Mouse (Mus musculus) lung, postnatal 0 days (tissue): ENCODE results near the gene Catsper4. TPM values are rescaled to one million over a fixed set of nuclear protein-coding genes. Genes with fewer than 3 reads are reported as not detected.

Experiments used
- ATAC-seq: fragments of 200-750 bp; cut with Nextera tagmentation; 2 replicates; pipeline ENCODE4 v1.8.0; 2017; ENCODE audit warnings: moderate library complexity
- DNase-seq: peaks from one replicate; pipeline ENCODE4 v3.0.0-alpha.2; 2016; ENCODE audit warnings: low spot score
- H3K27ac ChIP-seq: fragments of 300-500 bp; sonication (generic); 2 replicates; pipeline ENCODE4 v1.5.1; 2014; ENCODE audit warnings: antibody characterized with exemption, mild to moderate bottlenecking, low read length, mixed read lengths
- H3K27me3 ChIP-seq: fragments of 300-500 bp; sonication (generic); replicated peaks from 2 replicates; pipeline ENCODE4 v1.6.1; 2014; ENCODE audit warnings: low read length, mixed read lengths; ENCODE audit not compliant: insufficient read depth
- H3K36me3 ChIP-seq: fragments of 300-500 bp; sonication (generic); 2 replicates; pipeline ENCODE4 v1.6.1; 2014; ENCODE audit warnings: low read length, mixed read lengths; ENCODE audit not compliant: insufficient read depth
- H3K4me1 ChIP-seq: fragments of 300-500 bp; sonication (generic); 2 replicates; pipeline ENCODE4 v1.6.1; 2014; ENCODE audit warnings: antibody characterized with exemption, low read depth, low read length, mixed read lengths; ENCODE audit not compliant: insufficient read depth
- H3K4me2 ChIP-seq: fragments of 300-500 bp; sonication (generic); replicated peaks from 2 replicates; pipeline ENCODE4 v1.6.1; 2014; ENCODE audit warnings: low read depth, mild to moderate bottlenecking, low read length, moderate library complexity, mixed read lengths
- H3K4me3 ChIP-seq: fragments of 300-500 bp; sonication (generic); 2 replicates; pipeline ENCODE4 v1.5.1; 2014; ENCODE audit warnings: low read depth, low read length
- H3K9ac ChIP-seq: fragments of 300-500 bp; sonication (generic); replicated peaks from 2 replicates; pipeline ENCODE4 v1.6.1; 2014; ENCODE audit warnings: low read depth, mild to moderate bottlenecking
- H3K9me3 ChIP-seq: fragments of 300-500 bp; sonication (generic); 2 replicates; pipeline ENCODE4 v1.6.1; 2016; ENCODE audit warnings: low read length, mixed read lengths
- CTCF ChIP-seq: IDR thresholded peaks from 2 replicates; pipeline ENCODE4 v1.5.1; 2016; ENCODE audit warnings: antibody characterized with exemption, mild to moderate bottlenecking
- EP300 ChIP-seq: IDR thresholded peaks from 2 replicates; pipeline ENCODE4 v1.6.1; 2016; ENCODE audit warnings: antibody characterized with exemption, mild to moderate bottlenecking, control low read depth
- WGBS: fragments of 180-500 bp; shearing (Covaris S2); extraction: QIAGEN DNeasy Blood & Tissue Kit; methylation state at CpG from one replicate; pipeline ENCODE4 v1.1.7; 2014; 5-methylcytosine and 5-hydroxymethylcytosine counted together
- polyA plus RNA-seq: library from polyadenylated mRNA; unstranded; fragments of >200 nt; fragmentation: Nextera tagmentation; extraction: Ambion mirVana; gene quantifications from 2 replicates; pipeline ENCODE4 v1.2.1, GENCODE M21; 2015

Gene Catsper4
- polyA plus RNA-seq, 1 experiment from 2014 or later: 0.25 TPM

DNA sequence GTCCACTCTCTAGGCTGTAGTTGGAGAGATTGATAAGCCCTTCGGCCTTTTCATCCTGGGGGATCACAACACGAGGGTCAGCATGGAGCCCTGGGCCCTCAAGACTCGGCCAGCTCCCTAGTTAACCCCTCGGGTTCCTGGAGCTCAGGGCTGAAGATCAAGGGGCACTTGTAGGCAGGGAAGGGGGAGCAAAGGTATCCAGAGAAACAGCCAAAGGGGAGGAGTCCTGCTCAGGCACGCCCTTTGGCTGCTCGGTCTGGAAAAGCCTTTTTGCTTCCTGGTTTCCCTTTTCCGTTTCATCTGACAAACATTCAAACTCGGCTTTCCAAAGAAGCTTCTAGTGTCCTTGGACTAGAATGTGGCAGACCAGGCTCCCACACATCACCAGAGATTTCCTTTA lies 3.2 kb upstream of the Catsper4 start:
- Histone ChIP-seq H3K4me1 (no peaks in the 10 kb centered on the region), H3K27ac (no peak overlapping the region), H3K4me2 (no peak overlapping the region), H3K36me3 (0 out of 2 replicates have a peak, but pooled peaks cover 4% of the 10 kb centered on the region), H3K4me3 (no peak overlapping the region), H3K27me3 (no peaks in the 10 kb centered on the region), H3K9ac (no peak overlapping the region), H3K9me3 (no peaks in the 10 kb centered on the region)
- ATAC-seq (no peak), DNase-seq (no peak)
- no peak for TF ChIP-seq CTCF
- no peak for TF ChIP-seq EP300
- WGBS: 22% methylated on average over 8 of the region's 8 CpGs

DNA sequence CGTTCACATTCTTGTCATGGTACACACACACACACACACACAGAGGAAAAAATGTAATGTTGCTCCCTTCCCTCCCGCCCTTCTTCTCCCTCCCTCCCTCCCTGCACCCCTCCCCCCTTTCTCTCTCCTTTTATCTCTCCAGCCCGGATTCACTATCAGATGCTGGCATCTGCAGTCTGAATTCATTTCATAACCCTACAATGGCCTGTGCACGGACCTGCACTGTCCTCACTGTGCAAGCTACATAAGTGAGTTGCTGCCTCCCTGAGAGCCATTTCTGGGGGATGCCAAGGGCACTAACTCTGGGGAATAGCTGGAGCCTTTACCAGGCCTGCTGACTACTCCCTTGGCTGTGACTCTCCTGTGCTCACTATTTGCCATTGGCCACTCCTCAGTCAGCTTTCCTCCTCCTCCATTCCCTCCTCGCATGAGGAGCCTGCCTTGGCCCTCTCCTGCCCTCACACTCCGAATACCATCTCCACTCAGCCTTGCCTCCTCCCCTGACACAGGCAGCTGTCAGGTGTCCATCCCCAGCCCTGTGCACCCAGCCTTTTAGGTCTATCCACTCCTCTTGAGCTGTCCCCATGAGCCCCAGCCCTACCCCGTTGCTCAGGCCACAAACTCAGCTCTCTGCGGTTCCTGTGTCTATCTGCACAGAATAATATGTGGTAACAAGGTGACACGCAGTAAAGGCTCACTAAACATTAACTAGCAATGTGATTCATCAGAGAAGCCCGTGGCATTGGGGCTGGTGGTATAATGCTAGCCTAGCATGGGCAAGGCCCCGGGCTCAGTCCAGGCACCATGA lies 4.2 kb downstream of the Catsper4 start:
- H3K9ac ChIP-seq: no peak overlapping the region
- 41% methylated on average over 11 of the region's 11 CpGs for WGBS

DNA sequence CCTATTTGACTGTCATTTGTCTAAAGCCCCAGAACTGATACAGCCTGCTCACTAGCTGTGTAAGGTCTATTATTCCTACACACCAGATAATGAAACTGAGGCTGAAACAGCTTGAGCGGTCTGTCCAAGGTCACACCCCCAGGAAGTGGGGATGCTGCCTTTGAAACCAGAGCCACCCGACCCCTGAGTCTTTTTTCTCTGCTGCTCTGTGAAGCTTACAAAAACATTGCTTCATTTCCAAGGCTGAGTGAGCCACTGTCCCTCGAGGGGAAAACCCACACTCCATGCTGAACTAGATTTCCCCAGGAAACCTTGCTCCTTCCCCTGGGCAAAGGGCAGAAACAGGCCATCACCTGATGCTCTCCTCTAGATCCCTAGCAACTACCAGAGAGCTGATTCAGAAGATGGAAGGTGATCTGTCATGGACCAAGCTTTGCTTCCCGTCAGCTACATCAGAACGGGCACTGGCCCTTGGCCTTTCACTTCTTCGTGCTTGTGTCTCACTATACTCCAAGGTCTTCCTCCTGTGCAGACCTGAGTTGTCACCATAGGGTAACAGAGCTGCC lies 20.6 kb downstream of the Catsper4 start:
- Histone ChIP-seq H3K4me3 (no peak overlapping the region), H3K4me1 (no peaks in the 10 kb centered on the region), H3K27ac (no peak overlapping the region), H3K9me3 (no peaks in the 10 kb centered on the region), H3K36me3 (no peaks in the 10 kb centered on the region), H3K9ac (no peak overlapping the region), H3K27me3 (no peaks in the 10 kb centered on the region), H3K4me2 (no peak overlapping the region)
- no peak for TF ChIP-seq CTCF
- TF ChIP-seq EP300: no peak
- ATAC-seq (no peak), DNase-seq (no peak)
- WGBS: 55% methylated on average over 6 of the region's 6 CpGs

More for the DNA sequence above, 4.2 kb downstream of the Catsper4 start:
- Histone ChIP-seq H3K4me2 (no peak overlapping the region), H3K36me3 (no peaks in the 10 kb centered on the region), H3K27me3 (no peaks in the 10 kb centered on the region), H3K4me3 (no peak overlapping the region), H3K27ac (no peak overlapping the region), H3K9me3 (no peaks in the 10 kb centered on the region), H3K4me1 (no peaks in the 10 kb centered on the region)
- no peak for TF ChIP-seq CTCF
- DNase-seq (no peak), ATAC-seq (no peak)

DNA sequence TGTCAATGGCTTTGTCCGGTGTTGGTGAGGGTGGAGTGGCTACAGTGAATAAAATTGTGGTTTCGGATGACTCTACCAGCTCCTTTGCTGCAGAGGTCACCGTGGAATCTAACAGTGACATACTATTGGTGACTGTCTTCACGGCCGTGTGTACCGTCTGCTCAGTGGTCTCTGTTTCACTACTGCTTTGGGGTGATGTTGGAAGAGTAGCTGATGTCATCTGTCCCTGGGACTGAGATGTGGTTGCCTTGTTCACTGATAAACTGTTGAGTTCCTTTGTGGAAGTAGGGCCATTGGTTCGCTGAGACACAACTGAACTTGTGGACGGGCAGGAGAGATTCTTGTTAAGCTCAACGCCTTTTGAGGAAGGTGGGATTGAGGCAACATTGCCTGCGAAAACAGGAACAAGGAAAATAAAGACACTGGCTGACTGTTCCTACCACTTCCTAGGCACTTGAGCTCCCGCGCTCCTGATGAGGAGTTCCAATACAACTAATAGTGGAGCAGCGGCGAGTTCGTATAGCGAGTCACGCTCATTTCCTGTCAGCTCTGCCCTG lies 23.8 kb downstream of the Catsper4 start:
- Histone ChIP-seq H3K27ac (no peak overlapping the region), H3K4me3 (no peak overlapping the region), H3K36me3 (no peaks in the 10 kb centered on the region), H3K9ac (no peak overlapping the region), H3K4me1 (no peaks in the 10 kb centered on the region), H3K9me3 (no peaks in the 10 kb centered on the region), H3K4me2 (no peak overlapping the region), H3K27me3 (no peaks in the 10 kb centered on the region)
- no peak for DNase-seq
- WGBS: 75% methylated on average over 17 of the region's 17 CpGs
- ATAC-seq: no peak
- TF ChIP-seq EP300 (no peak), CTCF (no peak)

DNA sequence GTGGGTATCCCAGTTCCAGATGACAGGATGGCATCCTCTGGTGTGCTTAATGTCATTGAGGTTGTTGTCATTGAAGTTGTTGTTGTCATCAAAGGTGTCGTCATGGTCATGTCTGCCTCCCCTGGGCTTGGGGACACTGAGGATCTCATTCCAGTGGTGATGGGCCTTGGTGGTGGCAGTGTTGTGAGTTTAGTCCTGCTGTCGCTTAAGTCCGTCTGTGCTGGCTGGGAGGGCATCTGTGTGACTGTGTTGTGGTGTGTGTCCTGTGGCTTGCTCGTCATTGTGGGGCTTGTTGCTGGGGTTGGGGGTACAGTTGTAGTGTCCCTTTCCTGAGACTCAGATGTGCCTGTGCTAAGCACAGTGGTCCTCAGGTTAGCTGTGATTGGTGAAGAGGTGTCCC lies 24.3 kb downstream of the Catsper4 start, which contains the start of gene Gm7534:
Gm7534 (minus strand) TSS at position 101 of the 400 bp plus-strand sequence.
- no peak within 1 kb of the TSS for H3K4me2 ChIP-seq
- H3K4me3 ChIP-seq: no peak within 1 kb of the TSS
- DNase-seq (no peak), ATAC-seq (no peak)
- 87% methylated on average over 4 of the region's 4 CpGs for WGBS
- no peak within 1 kb of the TSS for H3K9ac ChIP-seq
- no peak within 1 kb of the TSS for H3K27ac ChIP-seq
- H3K36me3 ChIP-seq: no peaks in the 10 kb centered on the region
- H3K9me3 ChIP-seq: no peaks in the 10 kb centered on the region
- TF ChIP-seq EP300 (no peak), CTCF (no peak)
- H3K27me3 ChIP-seq: no peaks in the 10 kb centered on the region
- H3K4me1 ChIP-seq: no peaks in the 10 kb centered on the region

DNA sequence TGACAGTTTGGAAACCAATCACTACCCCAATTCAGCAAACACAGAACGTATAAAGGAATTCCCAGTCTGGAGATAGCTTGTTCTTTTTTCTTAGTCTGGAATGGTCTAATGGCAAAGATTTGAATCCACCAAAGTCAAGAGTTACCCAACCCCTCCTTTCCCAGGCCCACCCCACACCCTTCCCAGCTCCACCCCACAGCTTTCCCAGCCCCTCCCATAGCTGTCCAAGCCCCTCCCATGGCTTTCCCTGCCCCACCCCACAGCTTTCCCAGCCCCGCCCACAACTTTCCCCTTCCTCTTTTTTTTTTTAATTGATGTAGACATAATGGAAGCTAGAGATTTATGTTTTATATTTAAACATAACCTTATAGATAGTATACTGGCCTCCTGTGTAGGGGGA lies 27.8 kb downstream of the Catsper4 start:
- Histone ChIP-seq H3K9me3 (no peaks in the 10 kb centered on the region), H3K4me3 (no peak overlapping the region), H3K27ac (no peak overlapping the region), H3K4me2 (no peak overlapping the region), H3K9ac (no peak overlapping the region), H3K27me3 (no peaks in the 10 kb centered on the region), H3K4me1 (no peaks in the 10 kb centered on the region), H3K36me3 (no peaks in the 10 kb centered on the region)
- no peak for TF ChIP-seq EP300
- no peak for TF ChIP-seq CTCF
- no peak for DNase-seq
- 76% methylated on average over 2 of the region's 2 CpGs for WGBS
- ATAC-seq: no peak
